Mouse (Mus musculus): ENCODE measurements around the gene Gpc4.

Gpc4 gene

DNA sequence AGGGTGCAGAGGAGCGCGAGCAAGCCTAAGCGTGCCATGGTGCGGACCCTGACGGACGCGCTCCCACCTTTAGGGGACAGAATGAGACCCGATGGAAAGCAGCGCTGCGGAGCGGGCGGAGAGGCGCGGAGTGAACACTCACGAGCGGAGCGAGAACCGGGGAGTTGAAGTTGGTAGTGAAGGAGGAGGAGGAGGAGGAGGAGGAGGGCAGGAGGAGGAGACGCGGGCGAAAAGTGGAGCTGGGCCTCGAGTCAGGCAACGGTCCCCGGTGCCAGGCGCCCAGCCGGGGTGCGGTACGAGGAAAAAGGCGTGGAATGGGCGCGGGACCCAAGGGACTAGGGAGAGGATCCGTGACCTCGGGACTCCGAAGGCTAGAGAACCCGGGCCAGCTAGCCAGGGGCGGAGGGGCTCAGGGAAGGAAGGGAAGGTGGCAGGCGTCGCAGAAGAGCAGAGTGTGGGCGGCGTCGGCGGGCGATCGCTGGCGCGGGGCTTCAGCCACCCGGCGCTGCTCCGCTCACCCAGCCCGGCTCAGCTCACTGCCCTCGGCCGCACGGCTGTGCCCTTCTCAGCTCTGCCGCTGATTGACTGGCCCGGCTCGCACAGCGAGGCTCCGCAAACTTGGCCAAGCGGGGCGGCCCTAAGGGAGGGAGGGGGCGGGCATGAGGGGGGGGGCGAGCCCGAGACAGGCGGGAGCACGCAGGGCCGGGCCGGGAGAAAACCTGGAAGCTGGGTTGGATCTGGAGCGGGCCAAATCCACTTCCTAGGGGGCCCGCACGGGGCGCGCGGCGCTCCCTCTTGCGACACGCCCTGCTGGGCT, at the start of gene Gpc4:
Gene Gpc4 (minus strand): TSS at position 515 of the 817 bp plus-strand sequence.
- peak; percentile 82 for ATAC-seq (ENCODE audit: low TSS enrichment)

DNA sequence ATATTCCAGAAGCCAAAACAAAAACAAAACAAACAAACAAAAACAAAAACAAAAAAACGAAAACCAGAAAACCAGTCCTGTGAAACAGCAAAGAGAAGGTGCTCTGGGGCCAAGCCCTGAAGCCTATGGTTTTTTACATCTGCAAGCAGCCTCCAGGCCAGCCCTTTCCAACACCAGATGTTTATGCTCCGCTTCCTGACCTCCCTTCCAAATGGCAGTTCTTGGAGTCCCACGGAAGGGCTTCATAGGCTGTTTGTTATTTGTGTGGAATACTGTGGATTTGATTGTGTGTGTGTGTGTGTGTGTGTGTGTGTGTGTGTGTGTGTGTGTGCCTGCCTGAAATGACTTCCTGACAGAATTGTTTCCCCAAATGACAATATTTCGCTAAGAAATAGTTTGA, 47.8 kb upstream of the Gpc4 start:
- ATAC-seq (ENCODE audit: low TSS enrichment), result no peak

DNA sequence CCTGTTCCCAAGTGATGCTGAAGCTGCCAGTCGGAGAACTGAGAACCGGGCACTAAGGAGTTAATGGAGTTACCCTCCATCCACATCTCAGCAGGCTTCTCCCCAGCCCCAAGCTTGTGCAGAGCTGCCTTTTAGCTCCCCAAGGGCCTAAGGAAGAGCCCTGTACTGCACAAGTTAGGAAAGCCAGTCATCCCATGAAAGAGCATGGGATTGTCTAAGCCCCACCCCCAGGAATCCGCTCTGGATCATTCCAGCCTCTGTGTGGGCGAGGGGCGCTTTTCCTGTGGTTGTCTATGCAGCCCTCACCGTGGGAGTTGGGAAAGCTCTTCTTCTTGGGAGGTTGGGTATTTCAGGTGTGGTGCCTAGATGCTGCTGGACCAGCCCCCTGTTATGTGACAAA, 34.8 kb upstream of the Gpc4 start:
- ATAC-seq (ENCODE audit: low TSS enrichment), result no peak

DNA sequence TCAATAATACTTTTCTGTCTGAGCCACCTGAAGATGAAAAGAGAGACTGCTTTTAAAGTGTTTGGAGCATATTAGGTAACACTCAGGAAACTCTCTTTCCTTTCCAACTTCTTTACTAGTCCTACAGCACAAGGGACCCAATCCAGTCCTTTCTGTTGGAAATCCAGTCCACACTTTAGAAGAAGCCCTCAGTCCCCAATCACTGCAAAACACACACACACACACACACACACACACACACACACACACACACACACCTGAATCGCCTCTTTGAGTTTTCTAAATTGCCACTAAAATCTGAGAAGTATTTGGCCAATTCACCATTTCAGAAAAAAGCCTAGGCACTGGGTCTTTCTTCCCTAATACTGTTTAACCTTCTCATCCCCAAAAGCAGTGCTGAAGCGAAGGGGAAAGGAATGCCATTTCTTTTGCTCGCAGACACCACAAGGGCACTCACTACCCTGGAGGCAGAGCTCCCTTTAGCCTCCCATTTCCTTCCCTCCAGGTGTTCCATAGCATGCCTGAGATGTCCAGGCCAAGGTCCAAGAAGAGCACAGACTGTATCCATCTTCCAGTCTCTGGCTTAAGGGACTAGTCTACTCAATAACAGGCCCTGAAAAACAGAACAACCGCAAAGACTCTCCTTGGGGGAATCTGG, 28.4 kb upstream of the Gpc4 start:
- ATAC-seq (ENCODE audit: low TSS enrichment), result no peak

DNA sequence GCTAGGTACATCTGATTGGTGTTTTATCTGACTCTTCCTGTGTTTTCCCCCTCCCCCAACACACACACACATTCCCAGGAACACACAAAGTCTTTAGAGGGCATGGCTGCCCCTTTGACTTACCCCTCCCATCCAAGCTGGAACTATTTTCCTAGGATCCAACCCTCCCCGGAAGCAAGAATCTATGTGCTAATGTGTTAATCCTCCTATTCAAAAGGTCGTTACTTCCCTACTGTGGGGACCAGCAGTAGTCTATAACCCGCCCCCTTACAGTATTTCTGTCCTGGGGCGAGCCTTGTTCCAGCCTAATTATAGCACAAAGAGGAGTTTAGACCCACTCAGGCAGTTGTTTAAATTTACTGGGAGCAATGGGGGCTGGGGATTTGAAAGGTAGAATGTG, 24.0 kb upstream of the Gpc4 start:
- no peak for ATAC-seq (ENCODE audit: low TSS enrichment)

DNA sequence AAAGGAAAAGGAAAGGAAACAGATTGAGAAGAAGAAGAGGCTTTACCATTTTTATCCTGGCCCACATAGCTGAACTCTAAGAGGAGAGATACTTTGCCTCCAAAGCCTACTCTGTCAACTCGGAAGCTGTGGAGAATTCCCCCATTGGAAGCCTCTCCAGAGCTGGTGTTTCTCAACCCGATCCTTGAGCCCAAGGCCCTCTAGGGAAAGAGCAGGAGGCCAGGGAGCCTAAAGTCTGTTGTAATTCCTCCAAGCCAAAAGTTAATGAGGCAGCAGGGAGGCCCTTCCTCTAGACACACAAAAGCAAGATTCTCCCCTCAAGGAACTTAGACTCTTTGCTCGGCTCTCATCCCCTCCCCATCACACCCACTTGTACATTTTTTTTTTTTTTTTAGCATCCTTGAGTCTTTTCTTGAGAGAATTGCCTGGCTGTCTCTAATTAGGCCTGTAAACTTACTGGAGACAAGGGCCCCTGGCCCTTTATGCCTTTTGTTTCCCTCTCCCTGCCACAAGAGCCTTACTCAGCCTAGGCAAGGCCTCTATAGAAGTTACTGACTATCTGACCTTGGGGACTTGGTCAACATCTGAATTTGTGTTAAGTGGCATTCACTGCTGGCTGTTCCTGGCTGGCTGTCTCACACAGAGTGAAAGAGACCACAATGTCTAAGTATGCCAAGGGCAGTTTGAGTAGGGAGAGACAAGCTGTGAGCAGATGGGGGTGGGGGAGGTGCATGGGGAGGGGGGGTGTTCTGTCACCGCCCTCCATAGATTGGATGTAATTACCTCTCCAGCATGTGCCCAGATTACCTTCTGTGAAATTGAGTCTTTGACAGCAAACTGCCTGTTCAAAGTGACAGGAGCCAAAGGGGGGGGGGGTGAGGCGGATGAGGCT, 18.7 kb upstream of the Gpc4 start:
- ATAC-seq (ENCODE audit: low TSS enrichment), result no peak

DNA sequence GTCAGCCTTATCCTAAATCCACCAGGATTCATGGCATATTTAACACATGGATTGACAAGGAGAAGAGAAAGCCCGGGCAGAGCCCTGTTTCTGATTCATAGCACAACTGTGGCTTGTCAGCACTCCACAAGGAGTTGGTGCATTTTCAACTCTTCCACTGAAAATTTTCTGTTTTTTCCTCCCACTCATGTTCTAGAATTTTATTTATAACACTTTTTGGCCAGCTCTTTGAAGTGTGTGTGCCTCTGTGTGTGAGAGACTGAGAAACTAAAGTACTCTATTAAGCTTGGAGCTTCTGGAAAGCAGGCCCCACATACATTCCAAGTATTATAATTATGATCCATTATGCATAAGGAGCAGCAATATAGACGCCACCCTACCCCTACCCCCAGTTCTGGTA, 16.3 kb upstream of the Gpc4 start:
- ATAC-seq (ENCODE audit: low TSS enrichment), result peak; percentile 93

DNA sequence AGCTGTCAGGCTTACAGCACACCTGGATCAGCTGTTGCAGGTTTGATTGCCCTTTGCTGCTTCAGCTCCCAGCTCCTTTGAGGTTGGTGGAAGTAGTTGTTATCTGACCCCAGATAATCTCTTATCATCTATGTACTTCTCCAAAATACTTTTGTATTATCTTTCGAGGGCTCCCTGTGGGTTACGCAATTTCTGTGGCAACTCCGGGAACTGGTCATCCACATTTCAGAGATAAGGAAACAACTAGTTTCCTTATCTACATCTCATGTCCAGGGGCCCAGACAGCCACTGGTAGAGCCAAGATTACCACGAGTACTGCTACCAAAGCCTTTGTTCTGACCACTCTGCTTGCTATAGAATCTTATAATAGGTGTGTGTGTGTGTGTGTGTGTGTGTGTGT, 12.0 kb upstream of the Gpc4 start:
- no peak for ATAC-seq (ENCODE audit: low TSS enrichment)

DNA sequence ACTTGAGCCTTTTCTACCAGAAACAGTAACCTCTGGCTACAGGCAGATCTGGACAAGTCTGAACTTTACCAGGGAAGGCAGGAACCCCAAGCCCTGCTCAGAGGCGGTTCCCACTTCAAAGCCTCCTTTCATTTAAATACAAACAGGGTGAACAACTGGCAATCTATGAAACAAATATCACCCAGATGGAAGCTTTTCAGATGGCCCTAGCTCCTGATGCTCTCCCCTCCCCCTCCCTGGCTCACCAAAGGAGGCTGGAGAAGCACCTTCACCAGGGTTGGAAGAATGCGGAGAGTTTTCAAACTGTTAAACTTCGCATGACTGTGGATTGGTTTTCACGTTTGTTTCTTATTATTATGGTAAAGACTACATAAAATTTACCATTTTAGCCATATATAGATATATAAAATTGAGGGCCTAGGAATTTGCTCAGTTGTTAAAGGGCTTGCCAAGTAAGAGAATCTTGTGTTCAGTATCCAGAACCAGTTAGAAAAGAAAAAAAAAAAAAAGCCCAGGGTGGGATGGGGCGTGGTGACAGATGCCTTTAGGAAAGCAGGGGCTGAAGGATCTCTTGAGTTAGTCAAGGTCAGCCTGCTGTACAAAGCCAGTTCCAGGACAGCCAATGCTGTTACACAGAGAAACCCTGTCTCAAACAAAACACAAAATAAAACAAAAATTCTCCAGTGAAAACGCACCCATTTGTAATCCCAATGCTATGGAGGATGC, 2.6 kb upstream of the Gpc4 start:
- ATAC-seq (ENCODE audit: low TSS enrichment), result no peak

DNA sequence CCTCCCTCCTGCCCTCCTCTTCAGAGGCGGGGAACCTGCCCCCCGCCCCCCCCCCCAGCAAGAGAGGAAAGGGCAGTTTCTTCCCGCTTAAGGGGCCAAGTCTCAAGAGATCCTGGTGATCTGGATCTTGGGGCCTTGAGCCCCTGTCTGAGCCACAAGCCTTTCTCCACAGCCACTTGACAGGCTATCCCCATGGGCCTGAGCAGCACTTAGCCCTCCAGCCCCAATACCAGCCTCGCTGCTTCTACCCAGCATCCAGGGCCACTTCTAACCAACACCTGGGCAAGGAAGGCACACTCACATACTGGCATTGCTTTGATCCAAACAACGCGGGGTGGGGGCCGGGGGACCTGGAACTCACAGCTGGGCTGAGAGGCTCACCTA, 495 bp upstream of the Gpc4 start:
- 0 out of 2 replicates have a peak, but pooled peaks have one; percentile 18 for ATAC-seq (ENCODE audit: low TSS enrichment)

DNA sequence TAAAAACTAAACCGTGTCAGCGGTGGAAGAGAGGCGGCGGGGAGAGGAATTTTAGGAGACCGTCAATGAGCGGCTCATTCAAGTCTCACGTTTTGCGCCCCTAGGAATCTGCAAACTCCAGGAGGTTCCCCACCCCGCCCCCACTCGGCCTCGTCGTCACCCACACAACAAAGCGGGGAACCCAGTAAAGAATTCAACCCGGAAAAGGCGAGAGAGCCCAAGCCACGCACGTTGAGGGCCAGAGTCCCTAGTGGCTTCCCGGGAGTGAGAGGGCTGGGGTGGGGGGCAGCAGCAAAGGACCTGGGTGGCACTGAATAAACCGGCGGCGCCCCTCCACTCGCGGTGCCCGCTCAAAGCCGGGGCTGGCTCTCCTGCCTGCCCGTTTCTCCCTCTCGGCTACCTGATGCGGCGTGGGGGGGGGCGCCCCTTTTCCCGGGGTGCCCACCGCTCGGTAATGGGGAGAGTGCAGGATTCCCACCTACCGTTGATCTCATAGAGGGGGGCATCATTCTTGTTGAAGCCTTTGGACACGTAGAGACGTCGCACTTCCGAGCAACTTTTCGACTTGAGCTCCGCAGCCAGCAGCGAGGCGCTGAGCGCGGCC, 816 bp downstream of the Gpc4 start:
- peak; percentile 11; the same call in 1 of the 2 replicates for ATAC-seq (ENCODE audit: low TSS enrichment)

DNA sequence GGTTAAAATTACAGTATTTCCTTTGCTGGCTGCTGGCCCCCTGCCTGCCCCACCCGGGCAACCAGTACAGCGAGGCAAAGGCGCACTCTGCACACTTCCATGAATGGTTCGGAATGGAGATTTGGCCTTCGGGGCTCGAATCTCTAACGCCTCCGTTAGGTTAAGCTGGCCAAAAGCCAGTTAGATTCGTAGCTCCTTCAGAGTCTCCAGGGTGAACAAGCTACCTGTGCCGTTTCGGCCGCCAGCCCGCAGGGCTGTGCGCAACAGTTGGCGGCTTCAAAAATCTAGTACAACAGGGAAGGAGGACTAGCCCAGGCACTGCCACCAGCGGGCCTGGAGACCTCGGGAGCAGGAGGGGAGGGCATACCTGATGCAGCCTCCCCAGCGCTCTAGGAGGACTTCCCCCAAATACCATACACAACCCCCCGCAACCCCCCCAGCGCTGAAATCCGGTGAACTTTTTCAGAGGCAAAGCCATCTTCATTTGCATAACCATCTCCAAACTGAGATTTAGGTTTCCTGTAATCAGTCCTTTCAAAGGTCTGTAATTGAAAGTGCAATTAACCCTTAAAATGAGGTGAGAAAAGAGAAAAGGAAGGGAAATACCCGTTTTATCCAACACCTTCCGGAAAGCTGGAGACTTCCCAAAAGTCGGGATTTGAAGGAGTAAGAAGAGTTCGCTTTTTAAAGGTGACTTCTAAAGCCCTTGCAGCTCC, 1.5 kb downstream of the Gpc4 start:
- no peak for ATAC-seq (ENCODE audit: low TSS enrichment)

DNA sequence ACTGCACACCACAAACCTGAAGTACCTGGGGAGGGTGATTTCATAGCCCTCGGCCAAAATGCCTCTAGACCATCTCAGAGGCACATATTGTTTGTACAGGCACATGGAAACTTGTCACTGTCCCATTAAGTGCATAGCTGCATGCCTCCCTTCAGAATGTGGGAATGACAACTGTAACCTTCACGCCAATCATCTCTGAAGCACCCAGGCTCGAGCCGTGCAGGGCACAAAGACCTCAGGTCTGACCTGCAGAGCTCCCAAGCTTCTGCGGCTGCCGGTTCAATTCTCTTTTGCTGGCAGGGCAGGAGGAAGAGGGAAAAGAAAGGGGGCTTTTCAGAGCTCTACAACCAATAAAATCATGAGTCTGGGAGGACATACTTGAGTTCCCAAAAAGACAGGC, 2.3 kb downstream of the Gpc4 start:
- no peak for ATAC-seq (ENCODE audit: low TSS enrichment)

DNA sequence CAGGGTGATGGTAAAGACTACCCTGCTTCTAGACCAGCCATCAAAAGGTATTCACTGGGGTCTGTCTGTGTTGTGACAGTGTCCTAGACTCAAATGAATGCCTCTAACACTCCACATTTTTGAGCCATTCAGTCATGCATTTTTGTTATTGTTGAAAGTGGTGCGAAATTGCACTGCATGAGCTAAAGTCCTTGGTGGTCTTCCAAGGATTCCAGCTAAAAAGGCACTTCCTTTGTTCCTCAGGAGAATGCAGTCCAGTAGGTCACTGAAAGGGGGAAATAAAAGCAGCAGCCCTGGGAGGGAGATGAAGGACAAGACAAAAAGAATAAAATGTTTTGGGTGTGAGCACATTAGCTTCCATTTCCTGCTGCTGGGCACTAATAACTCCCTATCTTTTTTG, 2.8 kb downstream of the Gpc4 start:
- ATAC-seq (ENCODE audit: low TSS enrichment), result no peak

DNA sequence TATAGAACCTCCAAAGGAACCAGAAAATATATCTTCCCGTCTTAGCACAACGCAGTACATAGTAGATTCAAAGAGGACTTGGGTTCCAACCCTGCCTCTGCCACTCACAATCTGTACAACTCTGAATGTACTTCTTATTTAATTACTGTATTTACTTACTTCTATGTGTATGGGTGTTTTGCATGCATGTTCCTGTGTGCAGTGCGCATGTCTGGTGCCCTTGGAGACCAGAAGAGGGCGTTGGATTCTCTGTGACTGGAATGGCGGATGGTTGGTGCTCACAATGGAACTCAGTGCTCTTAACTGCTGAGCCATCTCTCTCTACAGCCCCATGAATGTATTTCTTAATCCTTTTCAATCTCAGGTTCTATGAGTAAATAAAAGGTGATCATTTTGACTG, 5.4 kb downstream of the Gpc4 start:
- ATAC-seq (ENCODE audit: low TSS enrichment), result no peak

DNA sequence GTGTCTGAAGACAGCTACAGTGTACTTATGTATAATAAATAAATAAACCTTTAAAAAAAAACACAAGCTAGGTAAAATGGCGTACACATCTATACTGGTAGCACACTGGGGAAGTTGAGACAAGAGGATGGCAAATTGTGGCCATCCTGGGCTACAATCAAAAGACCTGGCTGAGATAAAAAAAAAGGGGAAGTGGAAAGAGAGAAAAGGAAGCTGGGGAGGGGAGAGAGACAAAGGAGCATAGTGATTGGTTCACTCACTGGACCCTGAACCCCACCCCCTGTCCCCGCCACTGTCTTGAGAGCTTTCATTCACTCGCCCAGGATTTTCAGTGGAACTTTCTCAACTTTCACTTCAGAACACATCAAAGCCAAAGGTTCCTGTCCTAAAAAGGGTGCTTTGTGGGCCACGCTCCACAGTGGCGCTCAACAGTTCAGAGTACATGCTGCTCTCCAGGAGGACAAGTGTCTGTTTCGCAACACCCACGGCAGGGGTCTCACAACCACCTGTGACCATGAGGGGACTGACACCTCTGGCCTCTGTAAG, 9.6 kb downstream of the Gpc4 start:
- no peak for ATAC-seq (ENCODE audit: low TSS enrichment)

DNA sequence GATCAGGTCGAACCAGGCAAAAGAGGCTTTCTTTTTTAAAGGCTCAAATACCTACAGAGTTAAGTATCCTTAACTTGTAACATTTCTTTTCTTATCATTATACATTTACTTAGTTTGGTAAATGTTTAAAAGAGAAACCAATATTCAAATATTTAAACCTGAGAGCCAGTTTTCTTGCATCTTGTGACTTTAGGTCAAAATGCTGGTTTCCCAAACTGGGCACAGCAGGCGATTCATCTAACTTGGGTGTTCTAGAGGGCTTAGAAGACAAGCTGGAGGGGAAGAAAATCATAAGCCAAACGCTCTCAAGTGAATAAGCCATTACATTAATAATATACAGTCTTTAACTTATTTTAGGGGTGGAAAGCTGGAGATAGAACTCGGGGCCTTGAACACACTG, 10.2 kb downstream of the Gpc4 start:
- ATAC-seq (ENCODE audit: low TSS enrichment), result no peak

DNA sequence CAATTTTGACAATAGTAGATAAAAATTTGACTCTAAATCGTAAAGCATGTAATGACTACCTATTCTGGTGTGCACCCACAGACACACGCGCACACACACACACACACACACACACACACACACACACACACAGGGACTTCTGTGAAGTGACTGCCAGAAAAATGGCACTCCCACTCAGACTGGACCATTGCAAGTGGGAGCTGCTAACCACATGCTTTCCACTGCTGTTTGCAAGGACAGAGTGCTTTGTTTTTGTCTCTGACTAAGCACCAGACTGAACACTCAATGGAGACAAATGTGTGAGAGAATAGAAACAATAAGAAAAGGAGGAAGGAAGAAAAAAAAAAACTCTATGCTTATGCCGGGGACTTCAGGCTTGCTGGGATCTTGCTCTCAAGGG, 11.6 kb downstream of the Gpc4 start:
- ATAC-seq (ENCODE audit: low TSS enrichment), result peak; percentile 95

DNA sequence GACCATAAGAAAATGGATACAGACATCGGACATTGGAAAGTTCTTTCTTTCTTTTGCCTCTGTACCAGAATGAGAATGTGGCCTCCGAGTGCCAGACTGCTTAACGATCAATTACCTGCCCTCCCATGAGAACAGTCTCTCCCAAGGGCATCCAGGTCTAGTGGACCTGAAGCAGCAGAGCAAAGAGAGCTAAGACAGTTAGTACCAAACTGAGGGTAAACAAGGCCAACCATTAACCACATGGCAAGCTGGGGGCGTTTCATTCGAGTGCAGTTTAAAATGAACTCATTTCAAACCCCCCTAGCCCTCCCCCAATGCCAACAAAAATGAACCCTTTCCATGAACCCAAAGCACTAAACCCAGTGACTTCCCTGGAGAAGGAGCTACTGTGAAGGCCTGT, 12.1 kb downstream of the Gpc4 start:
- ATAC-seq (ENCODE audit: low TSS enrichment), result no peak

DNA sequence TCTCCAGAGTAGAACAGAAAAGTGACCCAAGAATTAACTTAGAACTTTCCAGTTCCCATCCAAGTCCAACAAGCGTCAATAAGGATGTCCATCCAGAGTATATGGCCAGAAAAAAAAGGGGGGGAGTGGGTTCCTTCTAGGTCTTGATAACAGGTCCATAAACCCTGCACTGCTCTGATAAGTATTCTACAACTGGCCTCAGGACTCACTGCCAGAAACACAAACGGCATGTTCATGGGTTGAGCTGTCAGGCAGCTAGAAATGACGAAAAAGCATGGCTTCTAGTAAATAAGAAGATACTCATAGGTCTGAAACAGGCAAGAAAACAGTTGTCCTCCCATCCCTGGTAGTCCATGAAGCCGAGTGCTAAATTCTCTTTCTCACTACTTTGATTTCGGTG, 13.5 kb downstream of the Gpc4 start:
- no peak for ATAC-seq (ENCODE audit: low TSS enrichment)
